Mouse (Mus musculus): ENCODE data around the gene Nelfcd.

Gene Nelfcd

GRCm38 (mm10) chr2:174473550-174473927, 57.9 kb downstream of the Nelfcd start:
- no peak for DNase-seq (ENCODE audit: low spot score in 2 of 2)
